Mouse (Mus musculus) CH12F3 (cell line): Measurements from ENCODE around the gene Gm20877.
"Not testable (repeated sequence)": the region's sequence is repeated elsewhere in the genome, so short reads cannot be mapped to it uniquely, and the experiment has no call there.

ENCODE experiments used
- in situ Hi-C: fragments of 300-500 bp; cut with MboI; formaldehyde crosslinking; loops from 2 replicates; pipeline ENCODE4 v1.14.3; 2020; ENCODE audit warnings: low sequenced_read_pairs

Gm20877 gene

GRCm38 (mm10) chrY:17093573-17093972 lies at the start of gene Gm20877:
TSS of gene Gm20877 (plus strand) at chrY:17093873.
- in situ Hi-C loops: not testable (repeated sequence)
